Mouse (Mus musculus) heart, postnatal 0 days (tissue): ENCODE measurements around the gene Map2k6.

ENCODE experiments used
- CTCF ChIP-seq: IDR thresholded peaks from 2 replicates; pipeline ENCODE4 v1.5.1; 2016; ENCODE audit warnings: antibody characterized with exemption, control low read depth, low read depth
- EP300 ChIP-seq: IDR thresholded peaks from 2 replicates; pipeline ENCODE4 v1.6.1; 2016; ENCODE audit warnings: antibody characterized with exemption, low read depth

DNA sequence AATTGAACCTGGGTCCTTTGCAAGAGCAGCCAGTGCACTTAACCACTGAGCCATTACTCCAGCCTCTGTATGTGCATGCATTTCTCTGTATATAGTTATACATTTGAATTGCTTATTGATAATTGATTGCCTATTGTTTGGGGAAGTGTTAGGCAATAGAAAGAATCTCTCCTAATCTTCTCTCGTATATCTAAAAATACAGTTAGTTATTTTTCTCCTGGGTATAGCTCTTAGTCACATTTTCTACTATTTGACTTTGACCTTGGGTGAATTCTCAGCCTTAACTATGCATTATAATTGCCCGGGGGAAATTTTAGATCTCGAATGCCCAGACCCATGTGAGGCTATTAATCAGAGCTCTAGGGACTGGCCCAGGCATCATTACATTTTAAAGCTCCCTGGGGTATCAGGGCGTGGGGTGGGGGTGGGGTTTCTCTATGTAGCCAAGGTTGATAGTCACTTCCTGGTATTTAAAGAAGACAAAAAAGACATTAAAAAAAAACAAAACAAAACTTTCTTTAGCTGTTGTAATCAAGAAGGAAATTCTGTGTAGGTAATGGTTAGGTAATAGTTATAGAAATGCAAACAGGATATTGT is 39.9 kb downstream of the Map2k6 start:
- no peak for TF ChIP-seq EP300
- no peak for TF ChIP-seq CTCF
